Mouse (Mus musculus) megakaryocyte progenitor cell, adult 5-6 weeks (primary cell): Measurements from ENCODE around the gene Fut1. TPM values are rescaled to one million over a fixed set of nuclear protein-coding genes. Genes with fewer than 3 reads are reported as not detected.
"Not testable (repeated sequence)": the region's sequence is repeated elsewhere in the genome, so short reads cannot be mapped to it uniquely, and the experiment has no call there.

Experiments used
- ATAC-seq: replicated peaks from 2 replicates; pipeline ENCODE4 v1.8.0; 2016; ENCODE audit warnings: mild to moderate bottlenecking, moderate TSS enrichment, inconsistent platforms; ENCODE audit not compliant: poor library complexity
- total RNA-seq, 2 experiments: library from RNA; stranded (forward) in 1 of 2; stranded (reverse) in 1 of 2; fragments of 157-497, 149-512 nt in 1 of 2; fragments of 200-1000 nt in 1 of 2; gene quantifications; 2 replicates each; pipeline versions ENCODE4 v1.2.3 to v1.2.4; 2015 to 2017

The Fut1 gene
- total RNA-seq, 2 experiments from 2014 or later = not detected

DNA sequence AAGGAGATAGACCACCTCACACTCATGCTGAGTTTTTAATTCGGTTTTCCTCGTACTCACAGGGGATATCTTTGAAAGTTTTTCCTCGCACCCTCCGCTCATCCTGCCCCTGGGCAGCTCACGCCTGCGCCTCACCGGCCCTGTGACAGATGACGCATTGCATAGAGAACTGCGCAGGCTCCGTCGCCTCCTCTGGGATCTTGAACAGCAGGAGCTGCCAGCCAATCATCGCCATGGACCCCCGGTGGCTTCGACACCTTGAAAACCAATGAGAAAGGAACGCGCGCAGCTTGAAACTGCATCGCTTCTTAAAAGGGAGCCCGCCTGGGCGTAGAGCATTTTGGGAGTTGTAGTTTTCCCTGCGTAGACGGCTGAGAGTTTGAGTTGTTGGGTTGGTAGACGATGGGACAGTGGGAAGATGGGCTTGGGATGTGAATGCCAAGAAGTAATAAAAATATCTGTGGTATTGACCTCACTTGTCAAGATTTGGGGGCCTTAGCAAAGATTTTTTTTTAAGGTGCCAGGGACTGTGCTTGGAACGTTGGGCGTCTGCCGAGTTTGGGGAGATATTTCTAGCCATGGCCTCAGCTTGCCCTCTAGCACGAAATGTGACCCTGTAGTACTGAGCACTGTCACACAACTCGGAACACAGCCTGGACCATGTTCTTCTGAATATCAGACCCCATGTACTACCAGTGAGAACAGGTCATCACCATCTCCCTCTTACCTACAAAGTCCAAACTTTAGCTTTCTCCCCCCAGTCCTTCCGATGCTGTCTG is 21.7 kb downstream of the Fut1 start:
- ATAC-seq = no peak

GRCm38 (mm10) chr7:45639561-45640027 is 22.5 kb downstream of the Fut1 start, which contains the start of gene Mamstr:
Gene Mamstr, plus strand, starts transcription at chr7:45639977.
- ATAC-seq = no peak

- ATAC-seq = no peak
Observed at GRCm38 (mm10) chr7:45640191-45640957, 23.3 kb downstream of the Fut1 start.

DNA sequence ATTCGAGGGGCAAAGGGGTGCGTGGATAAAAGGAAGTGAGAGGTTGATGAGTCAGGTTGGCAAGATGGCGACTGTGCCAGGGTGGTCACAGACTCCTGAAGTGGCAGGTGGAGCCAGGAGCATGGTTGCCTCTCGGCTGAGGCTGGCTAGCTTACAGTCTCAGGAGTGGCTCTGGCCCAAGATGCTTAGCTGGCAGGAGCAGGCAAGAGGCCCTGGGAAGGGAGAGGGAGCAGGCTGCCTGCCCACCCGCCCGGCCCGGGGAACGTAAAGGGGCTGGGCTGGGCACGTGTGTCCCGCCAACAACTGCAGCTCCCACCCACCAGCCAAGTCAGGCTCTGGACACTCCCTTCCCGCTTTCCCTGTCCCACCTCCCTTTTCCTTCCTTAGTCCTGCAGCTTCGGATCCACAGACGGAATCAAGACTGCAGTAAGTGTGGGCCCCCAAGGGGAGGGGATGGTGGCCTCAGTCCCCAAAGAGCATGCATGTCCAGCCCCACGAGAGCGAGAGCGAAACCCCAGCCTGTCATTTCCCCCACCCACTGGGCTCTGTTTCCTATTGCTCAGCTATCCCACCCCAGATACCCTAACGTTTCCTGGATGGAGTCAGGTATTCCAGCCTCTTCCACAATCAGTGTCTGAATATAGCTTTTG is 24.4 kb downstream of the Fut1 start:
- no peak for ATAC-seq

DNA sequence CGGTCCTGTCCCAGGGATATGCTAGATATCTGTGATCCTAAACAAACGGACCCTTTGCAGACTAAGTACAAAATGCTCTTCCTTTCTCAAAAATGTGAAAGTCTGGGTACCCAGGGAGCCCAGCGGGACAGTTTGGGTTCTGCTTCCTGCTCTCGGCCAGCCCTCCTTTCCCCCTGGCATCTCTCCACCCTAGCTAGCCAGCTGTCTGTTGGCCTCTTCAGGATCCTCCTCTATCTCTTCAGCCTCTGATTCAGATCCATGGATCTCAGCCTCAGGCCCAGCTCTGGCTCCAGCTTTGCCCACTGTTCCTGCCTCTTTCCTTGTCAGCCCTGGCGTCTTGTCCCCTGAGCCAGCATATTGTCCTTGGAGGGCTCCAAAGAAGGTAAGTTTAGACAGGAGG is 25.0 kb downstream of the Fut1 start:
- ATAC-seq = no peak

DNA sequence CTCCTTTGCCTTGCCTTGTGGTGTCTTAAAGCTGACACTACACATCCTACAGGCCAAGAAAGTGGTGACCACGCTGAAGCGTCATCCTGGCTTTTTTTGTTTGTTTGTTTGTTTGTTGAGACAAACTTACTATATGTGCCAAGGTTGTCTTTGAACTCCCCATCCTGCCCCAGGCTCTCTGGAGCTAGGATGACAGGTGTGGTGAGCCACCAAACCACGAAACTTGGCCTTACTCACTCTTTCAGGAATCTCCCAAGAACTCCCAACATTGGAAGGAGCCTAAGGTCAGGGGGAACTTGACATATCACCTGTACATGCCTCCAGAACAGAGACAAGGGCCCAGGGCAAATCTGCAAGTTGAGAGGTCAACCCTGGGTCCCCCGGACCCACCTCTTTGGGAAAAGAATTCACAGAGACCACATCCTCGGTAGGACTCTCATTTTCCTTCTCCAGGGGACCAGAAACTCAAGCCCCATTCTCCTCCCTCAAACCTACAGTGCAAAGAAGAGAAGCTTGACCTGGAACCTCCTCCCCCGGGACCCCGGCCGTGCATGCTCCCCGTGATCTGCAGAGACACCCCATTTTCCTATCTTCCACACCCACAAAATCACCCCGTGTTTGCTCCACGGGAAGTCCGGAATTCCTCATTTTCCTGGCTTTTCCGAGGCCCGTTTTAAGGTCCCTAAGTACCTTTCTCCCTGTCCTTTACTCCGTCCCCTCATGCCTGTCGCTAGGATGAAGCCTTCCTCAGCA is 25.6 kb downstream of the Fut1 start:
- ATAC-seq = no peak

DNA sequence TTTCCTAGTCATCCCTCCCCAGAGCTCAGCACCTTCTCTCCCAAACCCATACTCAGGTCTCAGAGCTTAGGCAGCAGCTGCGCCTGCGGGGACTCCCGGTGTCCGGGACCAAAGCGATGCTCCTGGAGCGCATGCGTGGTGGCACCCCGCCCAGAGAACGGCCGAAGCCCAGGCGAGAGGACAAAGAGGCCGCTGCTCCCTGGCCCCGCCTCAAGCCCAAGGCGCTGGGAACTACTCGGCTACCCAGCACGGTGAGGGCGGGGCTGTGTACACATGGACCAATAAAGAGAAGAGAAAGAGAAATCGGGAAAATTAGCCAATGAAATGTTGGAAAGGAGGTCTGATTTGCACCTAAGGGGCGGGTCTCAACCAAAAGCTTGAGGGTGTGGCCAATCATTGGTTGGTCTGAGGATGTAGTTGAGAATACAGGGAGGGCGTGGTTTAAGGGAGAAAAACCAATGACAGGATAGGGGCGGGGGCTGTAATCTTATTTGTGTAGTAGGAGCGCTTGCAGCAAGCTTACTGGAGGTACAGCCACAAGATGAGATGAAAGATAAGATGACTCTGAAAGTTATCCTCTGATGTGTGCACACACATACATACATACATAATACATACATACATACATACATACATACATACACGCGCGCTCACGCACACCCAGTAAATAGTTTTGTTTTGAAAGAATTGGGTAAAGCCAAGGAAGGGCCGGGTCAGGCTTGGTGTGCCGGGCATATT is 26.5 kb downstream of the Fut1 start:
- ATAC-seq = peak; percentile 92

DNA sequence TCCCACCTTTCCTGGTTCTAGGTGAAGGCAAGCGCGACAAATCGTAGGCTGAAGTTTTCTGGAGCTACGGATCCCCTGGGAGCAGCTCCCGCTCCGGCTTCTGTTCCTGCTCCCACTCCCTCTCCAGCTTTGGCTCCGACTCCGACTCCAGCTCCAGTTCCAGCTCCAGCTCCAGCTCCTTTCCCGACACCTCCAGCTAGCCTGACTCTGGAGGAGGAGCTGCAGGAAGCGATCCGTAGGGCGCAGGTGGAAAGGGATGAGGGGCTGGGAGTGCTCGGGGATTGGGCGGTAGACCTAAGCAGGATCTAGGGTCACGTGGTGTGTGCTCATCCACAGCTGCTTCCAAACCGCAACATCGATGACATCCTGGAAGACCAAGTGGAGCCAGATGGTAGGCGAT is 27.1 kb downstream of the Fut1 start:
- ATAC-seq = no peak

GRCm38 (mm10) chr7:45644872-45645590 is 27.9 kb downstream of the Fut1 start:
- ATAC-seq = no peak

- ATAC-seq = no peak
Observed at GRCm38 (mm10) chr7:45645591-45645971, 28.5 kb downstream of the Fut1 start.

DNA sequence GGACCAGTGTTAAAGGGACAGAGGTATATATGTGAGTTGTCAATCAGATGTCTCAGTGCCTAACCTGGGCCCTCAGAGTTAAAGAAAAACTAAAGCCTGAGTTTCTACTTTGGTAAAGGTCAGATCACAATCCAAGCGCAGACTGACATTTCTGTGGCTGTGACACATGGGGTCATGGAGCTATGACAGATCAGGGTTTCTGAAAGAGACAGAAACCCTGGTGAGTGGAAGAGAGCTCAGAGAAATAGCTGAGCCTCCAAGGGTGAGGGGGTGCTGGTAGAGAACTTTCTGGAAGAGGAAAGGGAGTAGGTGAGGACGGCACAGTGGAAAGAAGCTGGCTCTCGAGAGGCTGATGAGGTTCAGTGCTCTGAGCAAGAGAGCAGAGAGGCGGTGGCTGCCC is 29.6 kb downstream of the Fut1 start:
- no peak for ATAC-seq

GRCm38 (mm10) chr7:45649351-45649750 is 32.3 kb downstream of the Fut1 start:
- no peak for ATAC-seq

DNA sequence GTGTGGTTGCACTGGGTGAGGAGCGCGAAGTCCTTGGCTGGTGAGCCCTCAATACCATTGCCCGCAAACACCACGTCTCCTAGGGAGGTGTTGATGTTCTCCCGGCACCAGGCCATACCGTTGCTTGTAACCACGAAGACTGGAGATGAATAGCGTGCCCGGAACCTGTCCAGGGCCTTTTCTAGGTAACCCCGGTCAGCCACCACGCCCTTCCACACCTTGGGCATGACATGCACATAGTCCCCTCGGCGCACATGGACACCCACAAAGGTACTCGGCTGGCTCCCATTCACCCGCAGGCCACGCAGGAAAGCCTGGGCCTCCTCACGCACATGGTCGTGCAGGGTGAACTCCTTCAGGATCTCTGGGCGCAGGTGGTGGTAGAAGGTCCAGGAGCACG is 33.4 kb downstream of the Fut1 start:
- not testable (repeated sequence) for ATAC-seq

DNA sequence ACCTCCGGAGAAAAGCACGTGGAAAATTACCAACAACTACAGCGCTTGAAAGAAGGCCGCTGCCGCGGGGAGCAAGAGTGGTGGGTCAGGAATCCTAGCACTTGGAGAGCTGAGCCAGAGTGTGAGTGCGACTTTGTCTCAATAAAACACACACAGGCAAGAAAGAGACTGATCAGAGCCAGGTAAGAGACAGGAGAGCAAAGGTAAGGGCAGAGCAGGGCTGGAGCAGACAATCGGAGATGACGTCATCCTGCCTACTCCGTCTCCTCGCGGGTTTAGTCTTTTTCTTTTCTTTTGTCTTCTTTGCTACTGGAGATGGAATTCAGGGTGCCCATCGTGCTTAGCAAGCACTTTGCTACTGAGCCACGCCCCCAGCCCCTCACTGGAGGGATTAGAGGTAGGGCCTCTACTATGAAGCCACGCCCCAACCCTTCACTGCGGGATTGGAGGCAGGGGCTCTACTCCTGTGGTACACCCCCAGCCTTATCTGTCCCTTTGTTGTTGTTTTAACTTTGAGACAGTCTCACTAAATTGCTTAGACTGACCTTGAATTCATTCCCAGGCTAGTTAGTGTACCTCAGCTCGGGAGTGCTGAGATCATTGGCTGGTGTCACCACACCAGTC is 37.4 kb downstream of the Fut1 start:
- no peak for ATAC-seq

DNA sequence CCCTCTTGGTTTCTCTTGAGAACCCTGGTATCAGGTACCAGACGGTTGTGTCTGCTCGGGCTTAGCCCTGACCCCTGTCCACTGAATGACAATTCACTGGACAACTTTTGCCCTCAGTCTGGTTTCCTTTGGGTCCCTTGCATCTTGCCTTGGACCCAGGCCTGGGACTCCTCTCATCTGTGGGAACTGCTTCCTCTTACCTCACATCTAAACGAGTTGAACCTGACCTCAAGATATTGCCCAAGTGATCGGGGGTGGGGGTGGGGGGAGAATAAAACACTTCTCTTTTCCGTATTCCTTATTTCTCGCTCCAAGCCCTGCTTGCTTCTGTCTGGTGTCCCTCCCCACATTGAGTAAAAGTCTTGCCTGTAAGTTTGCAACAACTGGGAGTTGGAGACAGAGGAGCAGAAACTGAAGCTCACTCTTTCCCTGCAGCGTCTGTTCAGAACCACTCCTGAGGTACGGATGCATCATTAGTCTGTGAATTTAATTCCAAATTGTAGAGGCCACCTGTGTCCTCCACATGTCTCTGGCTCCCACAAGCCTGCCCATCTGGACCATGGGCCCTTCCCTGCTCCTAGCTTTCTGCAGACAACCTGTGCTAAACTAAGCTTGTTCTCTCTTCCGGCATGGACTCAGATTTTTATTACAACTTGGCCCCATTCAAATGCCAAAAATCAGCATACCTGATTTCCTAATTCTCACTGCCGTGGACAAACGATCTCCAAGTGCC is 43.8 kb downstream of the Fut1 start:
- peak; percentile 97 for ATAC-seq

GRCm38 (mm10) chr7:45661702-45662101 is 44.6 kb downstream of the Fut1 start:
- ATAC-seq = peak; percentile 51; the same call in 1 of the 2 replicates

GRCm38 (mm10) chr7:45665303-45666138 is 48.4 kb downstream of the Fut1 start:
- ATAC-seq = no peak
